Mouse (Mus musculus) T-helper 1 cell (primary cell): ENCODE results near the gene Marveld3.

Experiments used
- in situ Hi-C: fragments of 300-600 bp; cut with MboI, MseI; formaldehyde crosslinking; loops from one replicate; pipeline ENCODE4 v1.15.1; 2025; ENCODE audit warnings: high pct_unique_total_duplicates

Gene Marveld3

DNA sequence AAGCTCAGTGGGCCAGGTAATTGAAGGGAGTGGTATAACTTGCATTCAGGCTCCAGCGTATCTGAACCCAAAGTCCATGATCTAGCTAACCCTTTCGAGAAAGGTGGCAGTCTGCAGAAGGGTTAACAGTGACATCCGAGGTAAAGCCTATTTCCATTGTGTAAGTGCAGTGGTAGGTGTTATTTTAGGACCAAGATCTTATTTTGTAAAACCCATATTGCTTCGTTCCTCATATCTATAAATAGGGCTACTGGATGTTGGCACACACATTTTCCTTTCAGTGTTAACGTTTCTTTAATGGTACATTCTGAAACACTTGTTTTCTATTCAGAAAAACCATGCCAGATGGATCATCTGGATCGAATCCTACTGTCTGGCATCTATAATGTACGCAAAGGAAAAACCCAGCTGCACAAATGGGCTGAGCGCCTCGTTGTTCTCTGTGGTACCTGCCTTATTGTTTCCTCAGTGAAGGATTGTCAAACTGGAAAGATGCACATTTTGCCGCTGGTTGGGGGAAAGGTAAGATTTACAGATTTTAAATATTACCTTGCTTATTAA, 58.0 kb downstream of the Marveld3 start:
- in situ Hi-C loops: no loop called here

DNA sequence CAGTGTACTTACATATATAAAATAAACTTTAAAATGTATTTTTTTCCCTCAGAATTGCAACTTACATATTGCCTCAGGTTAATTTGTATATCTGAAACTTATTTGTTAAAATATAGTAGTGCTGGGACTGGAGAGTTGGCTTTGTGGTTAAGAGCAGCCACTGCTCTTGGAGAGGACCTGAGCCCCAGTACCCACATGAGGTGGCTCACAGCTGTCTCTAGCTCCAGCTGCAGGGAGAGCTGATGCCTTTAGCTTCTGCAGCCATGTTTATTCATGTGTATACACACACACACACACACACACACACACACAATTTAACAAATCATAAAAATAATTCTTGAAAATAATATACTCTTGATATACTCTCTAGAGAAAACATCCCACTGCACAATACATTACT, 59.6 kb downstream of the Marveld3 start:
- in situ Hi-C loops: no loop called here
